Mouse (Mus musculus) forebrain, embryonic 14.5 days (tissue): ENCODE measurements at regions not wholly inside any gene's neighbourhood (a gene's known extent, or its start where the extent isn't known, plus 50 kb on each side); places are given as distances from the start of the nearest gene placed in this dataset.
A peak's percentile ranks its signal among the peaks of the same experiment; 100 is the strongest.

ENCODE experiments used
- ATAC-seq: fragments of 200-750 bp; cut with Nextera tagmentation; 2 replicates; pipeline ENCODE4 v1.8.0; 2017; ENCODE audit warnings: mild to moderate bottlenecking, moderate library complexity
- DNase-seq: peaks from one replicate; pipeline ENCODE4 v3.0.0-alpha.2; 2015; ENCODE audit warnings: low spot score
- H3K27ac ChIP-seq: fragments of 300-500 bp; sonication (generic); 2 replicates; pipeline ENCODE4 v1.5.1; 2014; ENCODE audit warnings: low read depth, mild to moderate bottlenecking, control low read depth, low read length, moderate library complexity
- H3K27me3 ChIP-seq: fragments of 300-500 bp; sonication (generic); replicated peaks from 2 replicates; pipeline ENCODE4 v1.6.1; 2014; ENCODE audit warnings: low read length, control low read depth, mixed read lengths; ENCODE audit not compliant: control insufficient read depth, insufficient read depth
- H3K36me3 ChIP-seq: fragments of 300-500 bp; sonication (generic); 2 replicates; pipeline ENCODE4 v1.6.1; 2014; ENCODE audit warnings: low read length, control low read depth; ENCODE audit not compliant: control insufficient read depth, insufficient read depth
- H3K4me1 ChIP-seq: fragments of 300-500 bp; sonication (generic); 2 replicates; pipeline ENCODE4 v1.6.1; 2014; ENCODE audit warnings: antibody characterized with exemption, low read length, control low read depth; ENCODE audit not compliant: control insufficient read depth, insufficient read depth
- H3K4me2 ChIP-seq: fragments of 300-500 bp; sonication (generic); 2 replicates; pipeline ENCODE4 v1.6.1; 2014; ENCODE audit warnings: mild to moderate bottlenecking, control low read depth, low read length
- H3K4me3 ChIP-seq: fragments of 300-500 bp; sonication (generic); 2 replicates; pipeline ENCODE4 v1.5.1; 2014; ENCODE audit warnings: low read depth, low read length, control low read depth
- H3K9ac ChIP-seq: fragments of 300-500 bp; sonication (generic); 2 replicates; pipeline ENCODE4 v1.6.1; 2014; ENCODE audit warnings: mild to moderate bottlenecking, low read length, control low read depth, moderate library complexity
- H3K9me3 ChIP-seq: fragments of 300-500 bp; sonication (generic); replicated peaks from 2 replicates; pipeline ENCODE4 v1.6.1; 2016; ENCODE audit warnings: low read length, control low read depth, mixed read lengths; ENCODE audit not compliant: control insufficient read depth
- WGBS: fragments of 180-500 bp; shearing (Covaris S2); extraction: QIAGEN DNeasy Blood & Tissue Kit; methylation state at CpG from one replicate; pipeline ENCODE4 v1.1.7; 2014; 5-methylcytosine and 5-hydroxymethylcytosine counted together

- Histone ChIP-seq H3K36me3 (no peaks in the 10 kb centered on the region), H3K4me3 (no peak overlapping the region), H3K27me3 (no peaks in the 10 kb centered on the region; the same call in 1 of the 2 replicates), H3K27ac (no peak overlapping the region), H3K4me1 (peaks cover 17% of the 10 kb centered on the region), H3K9me3 (no peaks in the 10 kb centered on the region), H3K9ac (no peak overlapping the region), H3K4me2 (no peak overlapping the region)
- no peak for DNase-seq
- no peak for ATAC-seq
- 52% methylated on average over 4 of the region's 4 CpGs for WGBS
Observed at GRCm38 (mm10) chr8:12103296-12103695, 175.3 kb upstream of the A230072I06Rik start.

GRCm38 (mm10) chr8:12105106-12105901 is 173.3 kb upstream of the A230072I06Rik start:
- 3% methylated on average over 15 of the region's 15 CpGs for WGBS
- Histone ChIP-seq H3K9ac (peak overlapping the region; percentile 14; the same call in 1 of the 2 replicates), H3K27me3 (peaks cover 5% of the 10 kb centered on the region; the same call in 1 of the 2 replicates), H3K9me3 (no peaks in the 10 kb centered on the region), H3K4me3 (no peak overlapping the region), H3K36me3 (no peaks in the 10 kb centered on the region), H3K4me2 (peak overlapping the region; percentile 20; the same call in 1 of the 2 replicates), H3K27ac (peak overlapping the region; percentile 40; the same call in 1 of the 2 replicates), H3K4me1 (peaks cover 17% of the 10 kb centered on the region)
- DNase-seq (peak; percentile 66), ATAC-seq (peak; percentile 69)

- H3K4me3 ChIP-seq, result no peak overlapping the region
- H3K36me3 ChIP-seq, result no peaks in the 10 kb centered on the region
- DNase-seq (no peak), ATAC-seq (no peak)
- peaks cover 17% of the 10 kb centered on the region for H3K4me1 ChIP-seq
- H3K27ac ChIP-seq, result no peak overlapping the region
- WGBS, result 71% methylated on average over 5 of the region's 5 CpGs
- H3K4me2 ChIP-seq, result no peak overlapping the region
- H3K9me3 ChIP-seq, result no peaks in the 10 kb centered on the region
- H3K27me3 ChIP-seq, result 0 out of 2 replicates have a peak, but pooled peaks cover 8% of the 10 kb centered on the region
- no peak overlapping the region for H3K9ac ChIP-seq
Observed at GRCm38 (mm10) chr8:12108578-12108977, 170.0 kb upstream of the A230072I06Rik start.

- WGBS, result 84% methylated on average over 10 of the region's 10 CpGs
- no peak overlapping the region for H3K27ac ChIP-seq
- no peaks in the 10 kb centered on the region for H3K9me3 ChIP-seq
- DNase-seq (no peak), ATAC-seq (no peak)
- no peak overlapping the region for H3K4me2 ChIP-seq
- no peaks in the 10 kb centered on the region for H3K4me1 ChIP-seq
- no peak overlapping the region for H3K4me3 ChIP-seq
- H3K27me3 ChIP-seq, result 0 out of 2 replicates have a peak, but pooled peaks cover 8% of the 10 kb centered on the region
- no peak overlapping the region for H3K9ac ChIP-seq
- H3K36me3 ChIP-seq, result no peaks in the 10 kb centered on the region
Observed at GRCm38 (mm10) chr8:12111626-12112025, 167.0 kb upstream of the A230072I06Rik start.

- ATAC-seq (no peak), DNase-seq (no peak)
Observed at GRCm38 (mm10) chr8:12113023-12113422, 165.6 kb upstream of the A230072I06Rik start.

GRCm38 (mm10) chr8:12126374-12127001 is 152.1 kb upstream of the A230072I06Rik start:
- Histone ChIP-seq H3K27me3 (peaks cover 3% of the 10 kb centered on the region), H3K4me2 (peak overlapping the region; percentile 38; the same call in 1 of the 2 replicates), H3K27ac (peak overlapping the region; percentile 93), H3K36me3 (no peaks in the 10 kb centered on the region), H3K4me3 (no peak overlapping the region), H3K9me3 (no peaks in the 10 kb centered on the region), H3K4me1 (peaks cover 25% of the 10 kb centered on the region), H3K9ac (no peak overlapping the region)
- ATAC-seq (peak; percentile 95), DNase-seq (peak; percentile 99)
- 2% methylated on average over 11 of the region's 11 CpGs for whole genome bisulfite sequencing

More at GRCm38 (mm10) chr8:12113023-12113422, 165.6 kb upstream of the A230072I06Rik start:
- H3K4me2 ChIP-seq, result no peak overlapping the region
- H3K27ac ChIP-seq, result no peak overlapping the region
- no peaks in the 10 kb centered on the region for H3K9me3 ChIP-seq
- H3K36me3 ChIP-seq, result no peaks in the 10 kb centered on the region
- 0 out of 2 replicates have a peak, but pooled peaks cover 8% of the 10 kb centered on the region for H3K27me3 ChIP-seq
- H3K4me1 ChIP-seq, result no peaks in the 10 kb centered on the region
- 29% methylated on average over 8 of the region's 8 CpGs for WGBS
- H3K4me3 ChIP-seq, result no peak overlapping the region
- no peak overlapping the region for H3K9ac ChIP-seq

GRCm38 (mm10) chr8:12127106-12127800 is 151.4 kb upstream of the A230072I06Rik start:
- Histone ChIP-seq H3K9me3 (no peaks in the 10 kb centered on the region), H3K9ac (peak overlapping the region; percentile 42; the same call in 1 of the 2 replicates), H3K4me3 (no peak overlapping the region), H3K27ac (peak overlapping the region; percentile 93), H3K4me1 (peaks cover 25% of the 10 kb centered on the region), H3K36me3 (no peaks in the 10 kb centered on the region), H3K4me2 (peak overlapping the region; percentile 38), H3K27me3 (peaks cover 3% of the 10 kb centered on the region)
- 2% methylated on average over 14 of the region's 14 CpGs for WGBS
- ATAC-seq, result peak; percentile 67
- DNase-seq, result peak; percentile 92

- Histone ChIP-seq H3K27me3 (peaks cover 3% of the 10 kb centered on the region), H3K4me1 (peaks cover 25% of the 10 kb centered on the region), H3K4me2 (peak overlapping the region; percentile 38; the same call in 1 of the 2 replicates), H3K9ac (peak overlapping the region; percentile 42; the same call in 1 of the 2 replicates), H3K4me3 (no peak overlapping the region), H3K27ac (peak overlapping the region; percentile 93), H3K9me3 (no peaks in the 10 kb centered on the region), H3K36me3 (no peaks in the 10 kb centered on the region)
- peak; percentile 63 for DNase-seq
- ATAC-seq, result peak; percentile 24
- 7% methylated on average over 4 of the region's 4 CpGs for WGBS
Observed at GRCm38 (mm10) chr8:12127801-12128490, 150.7 kb upstream of the A230072I06Rik start.
